Mouse (Mus musculus) right cerebral cortex, postnatal 4 days (tissue): Measurements from ENCODE around the gene Trmt112.

ENCODE experiments used
- DNase-seq: peaks from one replicate; pipeline ENCODE4 v3.0.0-alpha.2; 2022

Trmt112 gene

DNA sequence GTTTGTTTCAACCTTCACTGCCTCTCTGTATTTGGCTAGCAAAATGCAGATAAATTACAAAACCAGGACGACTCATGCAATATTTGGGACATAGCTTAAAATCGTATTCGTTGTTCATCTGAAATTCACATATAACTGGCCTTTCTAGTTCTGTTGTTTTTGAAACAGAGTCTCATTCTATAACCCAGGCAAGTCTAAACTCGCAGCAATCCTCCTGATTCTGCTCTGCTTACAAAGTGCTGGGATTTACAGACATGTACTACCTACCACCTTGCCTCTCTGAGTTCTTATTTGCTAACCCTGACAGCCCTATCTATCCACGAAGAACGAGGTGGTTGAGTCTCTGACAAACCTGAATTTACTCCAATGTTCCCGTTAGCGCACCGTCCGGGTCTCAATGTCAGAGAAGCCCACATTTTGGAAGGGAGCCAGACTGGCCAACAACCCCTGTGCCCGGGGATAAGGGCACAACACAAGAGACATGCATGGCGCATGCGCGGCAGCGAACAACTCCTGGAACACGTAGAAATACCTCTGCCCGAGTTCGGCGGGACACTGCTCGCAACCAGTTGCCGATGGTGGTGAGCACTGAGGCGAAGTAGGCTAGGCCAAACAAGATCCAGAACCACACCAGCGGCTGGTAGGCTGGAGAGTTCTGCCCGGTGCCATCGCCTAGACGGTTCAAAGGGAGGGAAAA, 17.2 kb downstream of the Trmt112 start:
- DNase-seq: no peak

DNA sequence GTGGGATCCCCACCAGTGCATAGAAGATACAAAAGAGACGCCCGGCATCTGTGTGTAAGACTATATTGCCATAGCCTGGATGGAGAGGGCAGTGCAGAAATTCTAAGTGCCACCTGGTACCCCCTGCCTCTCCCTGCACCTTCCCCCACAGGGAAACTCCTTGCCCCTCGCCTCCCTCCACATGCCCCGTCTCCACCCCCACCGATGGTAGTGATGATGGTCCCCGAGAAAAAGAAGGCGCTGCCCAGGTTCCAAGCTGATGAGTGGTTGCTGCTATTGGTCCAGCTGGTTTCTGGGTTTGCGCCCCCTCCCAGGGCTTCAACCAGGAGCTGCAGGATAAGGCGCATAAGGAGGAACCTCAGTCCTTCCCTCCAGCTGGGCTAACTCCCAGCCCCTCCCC, 18.6 kb downstream of the Trmt112 start:
- DNase-seq: no peak

DNA sequence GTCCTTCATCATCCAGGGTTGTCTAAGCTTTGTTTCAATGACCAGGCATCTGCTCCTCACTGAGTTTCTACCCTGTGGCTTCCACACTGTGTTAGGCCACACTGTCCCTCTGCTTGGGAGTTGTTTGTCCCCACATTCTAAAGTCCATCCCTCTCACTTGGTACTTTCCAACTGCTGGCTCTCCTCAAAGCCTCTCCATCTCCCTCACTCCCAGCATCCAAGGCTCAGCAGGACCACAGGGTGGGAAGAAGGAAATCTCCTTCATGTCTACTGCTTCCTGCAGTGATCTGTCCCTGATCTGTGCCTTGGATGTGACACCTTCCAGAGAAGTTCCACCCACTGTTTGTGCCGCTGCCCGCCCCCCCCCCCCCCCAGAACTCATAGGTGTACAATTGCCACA, 21.5 kb downstream of the Trmt112 start:
- no peak for DNase-seq

DNA sequence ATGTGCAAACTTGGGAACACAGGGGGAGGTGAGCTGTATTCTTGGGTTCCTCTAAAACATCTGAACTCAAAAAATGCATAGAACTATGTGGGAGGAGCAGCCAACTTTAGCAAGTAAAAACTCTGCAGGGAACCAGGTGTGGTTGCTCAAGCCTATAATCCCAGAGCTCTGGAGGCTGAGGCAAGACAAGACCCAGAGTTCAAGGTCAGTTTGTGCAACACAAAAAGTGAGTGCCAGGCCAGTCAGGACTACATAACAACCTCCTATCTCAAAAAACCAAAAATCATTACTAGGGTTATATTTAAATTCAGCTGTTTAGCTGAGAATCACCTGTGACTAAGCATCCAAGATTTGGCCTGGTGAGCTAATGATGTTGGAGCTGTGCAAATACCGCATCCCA, 22.5 kb downstream of the Trmt112 start:
- DNase-seq: no peak

DNA sequence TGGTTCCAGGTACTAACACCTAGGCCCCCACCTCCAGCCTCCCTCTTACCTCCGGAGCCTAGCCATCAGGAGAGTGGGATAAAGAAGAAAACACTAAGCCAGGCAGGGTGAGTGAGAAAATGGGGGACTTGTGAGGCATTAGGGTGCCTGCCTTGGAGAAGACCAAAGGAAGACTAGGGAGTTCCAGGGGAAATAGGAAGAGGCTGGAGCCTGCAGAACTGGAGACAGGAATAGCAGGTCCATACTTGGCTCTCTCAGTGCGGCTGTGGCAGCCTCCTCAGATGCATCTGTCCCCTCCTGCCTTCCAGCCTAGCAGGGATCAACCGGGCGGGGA, 23.6 kb downstream of the Trmt112 start:
- DNase-seq: no peak

- peak; percentile 65 for DNase-seq
Measured at GRCm38 (mm10) chr19:6933436-6934194, 24.1 kb downstream of the Trmt112 start.

DNA sequence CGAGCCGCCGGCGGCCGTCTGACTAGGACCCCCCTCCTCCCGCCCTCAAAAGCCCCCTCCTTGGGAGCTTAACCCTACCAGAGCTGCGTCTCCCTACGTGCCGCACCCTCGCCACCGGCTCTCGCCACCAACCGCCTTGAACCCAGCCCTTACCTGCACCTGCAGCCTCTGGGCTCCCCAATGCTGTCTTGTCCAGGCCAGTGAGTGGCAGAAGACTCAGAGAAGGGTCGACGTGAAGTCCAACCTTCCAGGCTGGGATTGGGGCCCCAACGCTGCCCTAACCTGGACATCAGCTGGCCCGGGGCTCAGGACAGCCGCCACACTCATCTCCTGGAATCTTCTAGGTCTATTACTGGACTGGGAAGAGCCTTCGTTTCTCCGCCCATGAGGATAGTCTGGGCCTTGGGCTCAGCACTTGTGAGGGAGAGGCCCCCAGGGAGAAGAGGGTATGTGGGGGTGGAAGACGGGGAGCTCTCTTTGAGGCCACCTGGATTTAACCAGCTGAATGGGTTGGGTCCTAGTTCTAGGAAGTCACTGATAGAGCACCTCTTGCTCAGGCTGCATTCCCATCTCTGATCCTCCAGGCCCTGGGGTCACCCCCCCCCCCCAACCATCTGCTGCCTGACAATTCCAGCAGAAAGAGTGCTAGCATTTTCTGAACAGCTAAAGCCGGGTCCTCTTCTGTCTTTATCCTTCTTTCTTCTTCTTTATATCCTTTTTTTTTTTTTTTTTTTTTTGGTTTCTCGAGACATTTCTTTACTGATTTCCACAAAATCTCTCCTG, 24.9 kb downstream of the Trmt112 start, which contains the start of gene Kcnk4:
TSS of gene Kcnk4 (minus strand) at position 321 of the 783 bp plus-strand sequence.
- no peak for DNase-seq

DNA sequence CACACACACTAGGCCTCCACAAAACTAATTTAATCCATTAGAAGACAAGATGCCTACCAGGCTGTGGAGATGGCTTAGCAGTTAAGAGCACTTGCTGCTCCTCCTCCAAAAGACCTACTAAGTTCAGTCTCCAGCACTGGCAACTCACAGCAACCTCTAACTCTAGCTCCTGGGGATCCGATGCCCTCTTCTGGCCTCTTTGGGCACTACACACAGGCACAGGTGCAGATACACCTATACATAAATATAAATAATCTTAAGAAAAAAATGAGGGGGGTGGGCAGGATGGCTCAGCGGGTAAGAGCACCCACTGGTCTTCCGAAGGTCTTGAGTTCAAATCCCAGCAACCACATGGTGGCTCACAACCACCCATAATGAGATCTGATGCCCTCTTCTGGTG, 26.8 kb downstream of the Trmt112 start:
- DNase-seq: no peak

GRCm38 (mm10) chr19:6937541-6938465, 28.3 kb downstream of the Trmt112 start:
- DNase-seq: no peak

- no peak for DNase-seq
Measured at GRCm38 (mm10) chr19:6939106-6940002, 29.9 kb downstream of the Trmt112 start.

- DNase-seq: no peak
Measured at GRCm38 (mm10) chr19:6940396-6941351, 31.2 kb downstream of the Trmt112 start.

DNA sequence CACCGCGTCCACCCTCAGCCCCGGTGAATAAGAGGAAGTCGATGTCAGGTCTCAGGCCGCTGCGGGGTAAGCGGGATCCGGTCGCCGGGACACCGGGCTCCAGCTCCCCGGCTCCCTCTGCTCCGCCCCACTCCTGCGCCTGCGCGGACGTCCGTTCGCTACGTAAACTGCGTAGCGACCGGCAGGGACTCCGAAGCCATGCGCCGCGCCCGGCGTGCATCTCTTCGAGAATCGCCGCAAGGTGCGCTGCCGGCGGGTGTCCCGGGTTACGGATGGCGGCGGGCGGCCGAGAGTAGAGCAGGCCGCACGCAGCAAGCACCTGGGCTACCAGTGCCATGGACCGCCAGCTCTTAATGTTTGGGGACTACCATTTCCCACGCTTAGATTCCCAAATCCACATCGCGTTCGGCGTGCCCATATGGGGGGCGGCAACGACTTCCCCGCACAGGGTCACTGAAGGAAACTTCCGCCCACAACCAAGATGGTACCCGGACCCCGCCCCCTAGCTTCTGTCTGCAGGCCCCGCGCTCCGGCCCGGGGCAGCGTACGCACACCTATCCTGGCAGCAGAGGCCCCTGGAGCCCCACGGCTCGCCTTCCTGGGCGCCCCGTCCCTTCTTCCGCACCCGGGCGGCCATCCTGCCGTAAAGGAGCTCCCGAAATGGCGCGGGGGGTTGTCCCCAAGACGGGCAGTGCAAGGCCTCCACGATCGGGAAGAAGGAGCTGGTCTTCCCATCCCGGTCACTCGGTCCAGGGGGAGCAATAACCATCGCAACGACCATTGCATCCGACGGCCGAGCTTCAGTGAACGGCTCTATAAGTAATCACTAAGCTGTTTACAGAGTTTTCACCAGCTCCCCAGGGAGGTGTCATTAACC, 32.1 kb downstream of the Trmt112 start, which contains the start of gene Bad:
TSS of gene Bad (plus strand) at position 490 of the 877 bp plus-strand sequence.
- DNase-seq: peak; percentile 98

- peak; percentile 80 for DNase-seq
Measured at GRCm38 (mm10) chr19:6942249-6942691, 32.8 kb downstream of the Trmt112 start, which contains the start of gene Gpr137. Gene Gpr137, minus strand, starts transcription at chr19:6942480.

DNA sequence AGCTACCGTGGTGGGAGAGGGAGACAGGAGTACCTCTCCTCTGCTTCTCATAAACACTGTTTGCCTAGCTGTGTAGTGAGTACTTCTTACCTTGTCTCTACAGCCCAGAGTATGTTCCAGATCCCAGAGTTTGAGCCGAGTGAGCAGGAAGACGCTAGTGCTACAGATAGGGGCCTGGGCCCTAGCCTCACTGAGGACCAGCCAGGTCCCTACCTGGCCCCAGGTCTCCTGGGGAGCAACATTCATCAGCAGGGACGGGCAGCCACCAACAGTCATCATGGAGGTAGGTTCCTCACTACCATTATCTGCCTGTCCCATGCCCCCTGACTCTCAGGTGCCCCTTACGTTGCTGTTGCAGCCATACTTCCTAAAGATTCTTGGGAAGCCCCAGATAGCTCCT, 33.3 kb downstream of the Trmt112 start:
- DNase-seq: no peak

DNA sequence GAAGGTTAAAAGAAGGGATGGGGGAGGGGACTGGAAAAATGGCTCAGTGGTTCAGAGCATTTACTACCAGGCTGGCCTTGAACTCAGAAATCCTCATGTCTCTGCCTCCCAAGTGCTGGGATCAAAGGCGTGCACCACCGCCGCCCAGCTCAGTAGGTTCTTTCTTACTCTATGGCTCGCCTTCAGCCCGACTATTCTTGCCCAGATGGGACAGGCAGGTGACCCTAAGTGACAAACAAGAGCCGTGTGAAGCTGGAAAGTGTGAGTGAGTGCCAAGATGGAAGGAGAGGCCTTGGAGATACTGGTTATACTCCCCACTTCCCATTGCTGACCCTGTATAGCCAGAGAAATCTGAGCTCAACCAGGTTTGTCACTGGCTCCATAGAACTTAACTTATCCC, 34.2 kb downstream of the Trmt112 start:
- no peak for DNase-seq

DNA sequence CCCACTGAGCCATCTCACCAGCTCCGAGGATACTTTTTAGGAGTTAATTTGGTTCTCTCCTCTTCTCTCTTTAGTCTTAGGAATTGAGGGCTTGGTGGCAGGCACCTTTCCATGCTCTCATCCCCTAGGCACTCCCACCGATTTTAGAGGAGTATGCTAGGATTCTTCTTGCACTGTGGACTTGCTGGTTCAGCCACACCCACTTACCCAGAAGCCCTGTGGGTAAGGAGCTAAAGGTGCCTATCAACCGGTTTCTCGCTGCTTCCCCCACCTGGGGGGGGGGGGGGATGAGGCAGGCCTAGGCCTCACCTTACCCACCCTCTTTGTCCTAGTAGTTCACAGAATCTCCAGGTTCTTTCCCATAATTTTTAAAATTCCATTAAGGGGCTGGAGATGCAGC, 38.2 kb downstream of the Trmt112 start:
- no peak for DNase-seq

DNA sequence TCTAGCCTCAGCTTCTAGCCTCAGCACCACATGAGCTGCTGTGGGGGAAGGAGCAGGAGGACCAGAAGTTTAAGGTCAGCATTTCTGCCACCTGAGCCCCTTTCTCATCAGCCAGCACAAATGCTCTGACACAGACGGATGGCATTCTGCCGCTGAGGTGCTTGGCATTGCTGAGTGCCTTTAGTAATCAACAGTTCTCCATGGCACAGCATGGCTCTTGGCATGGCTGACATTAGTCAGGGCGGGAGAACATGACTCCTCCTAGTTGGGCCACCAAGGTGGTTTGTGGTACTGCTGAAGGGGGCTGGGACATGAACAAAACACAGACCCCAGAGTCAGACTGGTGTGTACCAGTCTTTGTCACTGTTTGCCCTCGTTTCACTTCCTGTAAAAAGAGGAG, 38.7 kb downstream of the Trmt112 start:
- DNase-seq: no peak

DNA sequence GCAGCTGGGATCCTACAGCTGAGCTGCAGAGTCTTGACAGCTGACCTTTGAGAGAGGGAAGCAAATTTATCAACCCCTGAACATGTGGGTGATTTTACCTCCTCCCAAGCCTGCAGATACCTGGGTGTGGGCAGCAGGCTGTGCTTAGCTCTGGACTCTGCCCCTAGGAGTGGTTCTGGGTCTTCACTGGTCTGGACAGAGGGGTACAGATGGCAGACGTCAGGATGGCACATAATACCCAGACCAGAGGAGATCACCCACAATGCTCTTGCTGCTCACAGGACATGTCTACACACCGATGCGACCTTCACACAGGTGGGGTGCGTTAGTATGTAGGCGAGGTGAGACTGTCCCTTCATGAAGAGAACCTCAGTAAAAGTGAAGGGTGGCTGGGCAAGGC, 40.0 kb downstream of the Trmt112 start:
- no peak for DNase-seq

DNA sequence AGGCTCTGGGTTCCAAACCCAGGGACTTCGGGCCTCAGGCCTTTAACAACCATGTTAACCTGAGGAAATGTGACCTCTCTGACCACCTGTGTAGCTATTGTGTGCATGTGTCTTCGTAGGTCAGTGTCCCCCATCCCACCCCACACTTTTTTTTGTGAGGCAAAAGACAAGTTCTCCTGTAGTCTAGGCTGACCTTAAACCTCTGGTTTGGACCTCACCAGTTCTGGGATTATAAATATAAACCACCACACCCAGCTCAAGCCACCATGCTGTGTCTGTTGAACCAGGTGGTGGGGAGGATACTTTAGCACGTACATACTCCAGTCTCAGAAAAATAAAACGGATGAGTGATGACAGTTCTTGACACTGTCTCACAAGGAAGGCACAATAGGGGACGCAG, 40.5 kb downstream of the Trmt112 start:
- no peak for DNase-seq
